Mouse (Mus musculus): ENCODE measurements at regions not wholly inside any gene's neighbourhood (a gene's known extent, or its start where the extent isn't known, plus 50 kb on each side); places are given as distances from the start of the nearest gene placed in this dataset.

DNA sequence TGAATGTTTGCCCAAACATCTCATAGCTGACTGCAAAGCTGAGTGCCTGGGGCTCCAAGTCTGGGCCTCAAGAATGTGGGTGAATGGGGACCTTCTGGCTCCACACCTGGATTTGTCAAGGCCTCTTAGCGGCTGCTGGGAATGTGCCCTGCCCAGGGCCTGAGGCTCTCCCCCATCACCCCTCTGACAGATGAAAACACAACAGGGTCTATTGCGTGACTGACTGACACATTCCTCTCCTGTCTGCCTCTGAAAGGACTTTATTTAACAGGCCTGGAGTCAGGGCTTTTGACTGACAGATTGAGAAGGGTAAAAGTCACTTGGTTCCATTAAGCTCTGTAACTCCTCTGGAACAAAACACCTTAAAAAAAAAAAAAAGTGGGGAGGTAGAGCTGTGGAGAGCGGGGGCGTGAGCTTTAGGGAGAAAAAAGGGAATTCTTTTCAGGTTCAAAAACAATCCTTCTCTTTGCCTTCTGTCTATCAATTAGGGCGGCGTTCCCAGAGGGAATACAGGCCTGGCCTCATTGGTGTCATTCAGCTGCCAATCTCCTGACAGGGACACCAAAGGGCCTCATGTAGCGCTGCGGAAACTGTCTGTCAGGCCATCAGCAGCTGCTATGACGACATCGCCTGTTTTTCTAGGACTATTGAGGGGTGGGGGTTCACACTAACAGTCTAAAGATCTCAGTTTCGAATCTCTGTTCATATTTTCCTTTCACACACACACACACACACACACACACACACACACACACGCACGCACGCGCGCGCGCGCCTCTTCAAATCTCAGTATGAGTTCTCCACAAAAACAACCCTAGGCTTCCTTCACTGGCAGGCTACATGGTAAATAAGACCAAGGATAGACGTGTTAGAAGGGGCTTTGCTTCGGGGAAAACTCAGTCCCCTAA lies 355.4 kb upstream of the Nfe2l3 start:
- no peak for TF ChIP-seq CTCF (IDR thresholded peaks at IDR 0.05; ENCODE audit: insufficient read depth, low read length)
- no peak for TF ChIP-seq POLR2A (IDR thresholded peaks at IDR 0.05; ENCODE audit: borderline replicate concordance, extremely low read depth, low read depth, low read length)

All from lung, adult 2 months (tissue).